Mouse (Mus musculus): Measurements from ENCODE around the gene Ap1ar. TPM values are rescaled to one million over a fixed set of nuclear protein-coding genes. Genes with fewer than 3 reads are reported as not detected.

Ap1ar gene
- total and polyA plus RNA-seq, 2 experiments from 2014 or later, result 78.6 to 119 TPM

DNA sequence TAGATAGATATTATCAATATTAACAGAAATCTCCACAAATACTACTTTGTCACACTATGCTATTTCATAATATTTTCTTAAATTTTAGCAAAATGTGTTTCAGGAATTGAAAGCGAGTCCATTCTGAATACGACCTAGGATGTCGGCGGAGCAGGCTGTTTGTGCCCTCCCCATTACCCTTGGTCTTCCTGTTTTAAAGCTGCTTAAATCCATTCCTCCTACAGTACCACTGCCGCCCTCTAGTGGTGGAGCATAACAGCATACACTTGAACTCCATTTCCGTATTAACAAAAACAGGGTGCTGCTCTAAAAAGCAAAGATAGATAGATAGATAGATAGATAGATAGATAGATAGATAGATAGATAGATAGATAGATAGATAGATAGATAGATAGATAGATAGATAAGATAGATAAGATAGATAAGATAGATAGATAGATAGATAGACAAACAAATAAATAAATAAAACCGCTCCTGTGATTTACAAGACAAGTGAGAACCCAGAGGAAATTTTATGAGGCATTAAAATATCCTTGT is 74.2 kb downstream of the Ap1ar start:
- WGBS, result 23% methylated on average over 7 of the region's 7 CpGs
- no peak for ATAC-seq (ENCODE audit: low FRiP score)

DNA sequence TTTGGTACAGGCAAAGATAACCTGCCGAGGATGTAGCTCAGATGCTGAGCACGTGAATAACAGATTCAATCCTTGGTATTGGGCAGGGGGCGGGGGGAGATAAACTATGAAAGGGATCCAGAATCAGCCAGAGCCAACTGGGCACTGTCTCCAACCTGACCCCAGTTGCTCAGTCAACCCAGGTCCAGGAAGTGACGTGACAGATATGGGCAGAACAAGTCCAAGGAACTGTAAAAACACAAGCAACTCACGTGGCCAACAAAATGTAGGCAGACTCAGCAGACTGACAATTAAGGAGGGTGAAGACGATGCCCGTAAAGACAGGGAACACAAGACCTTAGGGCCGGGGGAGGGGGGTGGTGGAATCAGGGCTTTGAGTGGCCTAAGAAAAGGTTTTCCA is 74.9 kb downstream of the Ap1ar start:
- H3K9ac ChIP-seq (replicated peaks; ENCODE audit: low read length, poor library complexity, severe bottlenecking), result no peak overlapping the region
- H3K4me1 ChIP-seq (ENCODE audit: insufficient read depth, low read length), result no peaks in the 10 kb centered on the region
- peaks cover 39% of the 10 kb centered on the region for H3K27me3 ChIP-seq (ENCODE audit: insufficient read depth, low read length)
- H3K4me2 ChIP-seq (ENCODE audit: low read depth, low read length, poor library complexity, severe bottlenecking), result no peak overlapping the region
- DNase-seq (ENCODE audit: low spot score), result no peak
- no peak for TF ChIP-seq CTCF (IDR thresholded peaks at IDR 0.05)
- H3K36me3 ChIP-seq (ENCODE audit: insufficient read depth, low read length), result no peaks in the 10 kb centered on the region
- no peak for ATAC-seq (ENCODE audit: low FRiP score)
- H3K4me3 ChIP-seq (ENCODE audit: low read depth, low read length), result no peak overlapping the region
- H3K27ac ChIP-seq (ENCODE audit: low read depth, low read length), result no peak overlapping the region
- WGBS, result 67% methylated on average over 8 of the region's 8 CpGs
- no peaks in the 10 kb centered on the region for H3K9me3 ChIP-seq (ENCODE audit: low read length)

More for the DNA sequence above, 74.2 kb downstream of the Ap1ar start:
- H3K4me1 ChIP-seq (ENCODE audit: insufficient read depth, low read length), result no peaks in the 10 kb centered on the region
- no peak overlapping the region for H3K4me3 ChIP-seq (ENCODE audit: low read depth, low read length)
- DNase-seq (ENCODE audit: low spot score), result peak; percentile 66
- H3K27ac ChIP-seq (ENCODE audit: low read depth, low read length), result no peak overlapping the region
- H3K4me2 ChIP-seq (ENCODE audit: low read depth, low read length, poor library complexity, severe bottlenecking), result no peak overlapping the region
- H3K27me3 ChIP-seq (ENCODE audit: insufficient read depth, low read length), result peaks cover 35% of the 10 kb centered on the region
- H3K9me3 ChIP-seq (ENCODE audit: low read length), result no peaks in the 10 kb centered on the region
- no peaks in the 10 kb centered on the region for H3K36me3 ChIP-seq (ENCODE audit: insufficient read depth, low read length)
- H3K9ac ChIP-seq (replicated peaks; ENCODE audit: low read length, poor library complexity, severe bottlenecking), result no peak overlapping the region
- peak; percentile 81 for TF ChIP-seq CTCF (IDR thresholded peaks at IDR 0.05)

- H3K36me3 ChIP-seq (ENCODE audit: insufficient read depth, low read length), result no peaks in the 10 kb centered on the region
- 15% methylated on average over 8 of the region's 8 CpGs for WGBS
- no peak overlapping the region for H3K4me3 ChIP-seq (ENCODE audit: low read depth, low read length)
- no peak overlapping the region for H3K27ac ChIP-seq (ENCODE audit: low read depth, low read length)
- H3K4me1 ChIP-seq (ENCODE audit: insufficient read depth, low read length), result no peaks in the 10 kb centered on the region
- no peak overlapping the region for H3K4me2 ChIP-seq (ENCODE audit: low read depth, low read length, poor library complexity, severe bottlenecking)
- no peaks in the 10 kb centered on the region for H3K9me3 ChIP-seq (ENCODE audit: low read length)
- H3K27me3 ChIP-seq (ENCODE audit: insufficient read depth, low read length), result peaks cover 57% of the 10 kb centered on the region
- no peak overlapping the region for H3K9ac ChIP-seq (replicated peaks; ENCODE audit: low read length, poor library complexity, severe bottlenecking)
- TF ChIP-seq CTCF (IDR thresholded peaks at IDR 0.05), result peak; percentile 84
- DNase-seq (ENCODE audit: low spot score) (peak; percentile 80), ATAC-seq (ENCODE audit: low FRiP score) (no peak)
Observed at GRCm38 (mm10) chr3:127759212-127759611, 78.1 kb downstream of the Ap1ar start.

GRCm38 (mm10) chr3:127758806-127759205 is 78.5 kb downstream of the Ap1ar start:
- Histone ChIP-seq H3K27ac (ENCODE audit: low read depth, low read length) (no peak overlapping the region), H3K9ac (replicated peaks; ENCODE audit: low read length, poor library complexity, severe bottlenecking) (no peak overlapping the region), H3K4me3 (ENCODE audit: low read depth, low read length) (no peak overlapping the region), H3K9me3 (ENCODE audit: low read length) (no peaks in the 10 kb centered on the region), H3K4me2 (ENCODE audit: low read depth, low read length, poor library complexity, severe bottlenecking) (no peak overlapping the region), H3K4me1 (ENCODE audit: insufficient read depth, low read length) (no peaks in the 10 kb centered on the region), H3K36me3 (ENCODE audit: insufficient read depth, low read length) (no peaks in the 10 kb centered on the region), H3K27me3 (ENCODE audit: insufficient read depth, low read length) (peaks cover 54% of the 10 kb centered on the region)
- DNase-seq (ENCODE audit: low spot score), result no peak
- no peak for ATAC-seq (ENCODE audit: low FRiP score)
- TF ChIP-seq CTCF (IDR thresholded peaks at IDR 0.05), result no peak
- 56% methylated on average over 4 of the region's 4 CpGs for WGBS

- Histone ChIP-seq H3K4me1 (ENCODE audit: insufficient read depth, low read length) (no peaks in the 10 kb centered on the region), H3K4me3 (ENCODE audit: low read depth, low read length) (no peak overlapping the region), H3K9ac (replicated peaks; ENCODE audit: low read length, poor library complexity, severe bottlenecking) (no peak overlapping the region), H3K27me3 (ENCODE audit: insufficient read depth, low read length) (peaks cover 54% of the 10 kb centered on the region), H3K9me3 (ENCODE audit: low read length) (no peaks in the 10 kb centered on the region), H3K27ac (ENCODE audit: low read depth, low read length) (no peak overlapping the region), H3K36me3 (ENCODE audit: insufficient read depth, low read length) (no peaks in the 10 kb centered on the region), H3K4me2 (ENCODE audit: low read depth, low read length, poor library complexity, severe bottlenecking) (no peak overlapping the region)
- no peak for ATAC-seq (ENCODE audit: low FRiP score)
- no peak for DNase-seq (ENCODE audit: low spot score)
- no peak for TF ChIP-seq CTCF (IDR thresholded peaks at IDR 0.05)
Observed at GRCm38 (mm10) chr3:127757886-127758301, 79.4 kb downstream of the Ap1ar start.

Other genes with a start within 250 kb of the Ap1ar start
- gene Neurog2, start 204.4 kb downstream of the Ap1ar start, total RNA-seq (2014; rRNA removed), result 0.99 and 2.3 TPM in 2 replicates
- gene Neurog2, start 204.4 kb downstream of the Ap1ar start, polyA plus RNA-seq (2015; fragmentation: Nextera tagmentation; extraction: Ambion mirVana), result 0.21 and 0.51 TPM in 2 replicates
- gene Alpk1, start 57.0 kb downstream of the Ap1ar start, total RNA-seq (2014; rRNA removed), result 0.60 and 0.99 TPM in 2 replicates
- gene Alpk1, start 57.0 kb downstream of the Ap1ar start, polyA plus RNA-seq (2015; fragmentation: Nextera tagmentation; extraction: Ambion mirVana), result 0.20 and 0.25 TPM in 2 replicates
- 1.4 and 2.6 TPM in 2 replicates for gene Tifa, start 47.7 kb downstream of the Ap1ar start, total RNA-seq (2014; rRNA removed)
- gene Tifa, start 47.7 kb downstream of the Ap1ar start, polyA plus RNA-seq (2015; fragmentation: Nextera tagmentation; extraction: Ambion mirVana), result 2.6 and 2.9 TPM in 2 replicates
- gene Fam241a, start 58.8 kb upstream of the Ap1ar start, total RNA-seq (2014; rRNA removed), result 4.7 and 8.7 TPM in 2 replicates
- 6.6 and 7.9 TPM in 2 replicates for gene Fam241a, start 58.8 kb upstream of the Ap1ar start, polyA plus RNA-seq (2015; fragmentation: Nextera tagmentation; extraction: Ambion mirVana)

All from midbrain, postnatal 0 days (tissue).